Mouse (Mus musculus) liver, postnatal 0 days (tissue): ENCODE results near the gene Naa15.

Experiments used
- CTCF ChIP-seq: sonication (generic); IDR thresholded peaks from 2 replicates; pipeline ENCODE4 v1.5.1; 2016; ENCODE audit warnings: antibody characterized with exemption, low read depth
- EP300 ChIP-seq: IDR thresholded peaks from 2 replicates; pipeline ENCODE4 v1.6.1; 2016; ENCODE audit warnings: antibody characterized with exemption, low read depth, mild to moderate bottlenecking

GRCm38 (mm10) chr3:51415098-51416072, at the start of gene Naa15:
- TF ChIP-seq CTCF (no peak), EP300 (no peak)
